Mouse (Mus musculus): ENCODE results near the gene Ciart. TPM values are rescaled to one million over a fixed set of nuclear protein-coding genes. Genes with fewer than 3 reads are reported as not detected.
A peak's percentile ranks its signal among the peaks of the same experiment; 100 is the strongest.
"Not testable (repeated sequence)": the region's sequence is repeated elsewhere in the genome, so short reads cannot be mapped to it uniquely, and the experiment has no call there.

Ciart gene
- total RNA-seq, 2 experiments from 2014 or later = 1.9 to 4.9 TPM

DNA sequence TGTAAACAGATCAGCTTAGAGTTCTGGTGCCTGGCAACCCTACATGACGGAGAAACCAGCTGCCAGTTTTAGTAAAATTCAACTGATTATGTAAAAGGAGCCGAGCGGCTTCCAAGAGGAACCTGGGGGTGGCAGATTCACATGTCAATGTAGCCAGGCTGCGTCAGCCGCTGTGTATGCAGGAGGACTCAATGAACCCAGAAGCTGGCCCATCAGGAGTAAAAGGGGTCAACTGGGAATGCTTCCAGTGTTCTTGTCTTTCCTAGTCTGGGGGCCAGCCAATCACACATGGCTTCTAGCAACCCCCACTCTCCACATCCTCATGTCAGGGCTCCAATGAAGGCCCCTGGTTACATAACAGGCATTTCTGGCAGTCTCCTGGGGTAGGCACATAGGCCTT lies 17.0 kb downstream of the Ciart start:
- no peak for DNase-seq

DNA sequence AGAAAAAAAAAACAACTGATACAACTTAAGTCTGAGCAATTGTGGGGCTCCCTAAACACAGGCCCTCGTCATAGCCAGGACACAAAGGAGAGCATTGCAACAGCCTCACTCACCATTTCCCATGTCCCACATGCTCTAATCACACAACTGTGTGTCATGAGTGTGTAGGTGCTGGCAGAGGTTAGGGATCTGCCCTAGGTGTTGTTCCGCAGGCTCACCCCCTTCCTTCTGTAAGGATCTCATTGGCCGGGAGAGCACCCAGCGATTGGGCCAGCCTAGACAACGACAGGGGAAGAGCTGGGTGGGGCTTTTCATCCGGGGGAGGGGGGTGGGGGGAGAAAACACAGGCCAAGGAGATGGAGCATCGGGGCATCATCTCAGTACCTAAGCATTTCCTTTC lies 18.5 kb downstream of the Ciart start:
- DNase-seq = no peak

DNA sequence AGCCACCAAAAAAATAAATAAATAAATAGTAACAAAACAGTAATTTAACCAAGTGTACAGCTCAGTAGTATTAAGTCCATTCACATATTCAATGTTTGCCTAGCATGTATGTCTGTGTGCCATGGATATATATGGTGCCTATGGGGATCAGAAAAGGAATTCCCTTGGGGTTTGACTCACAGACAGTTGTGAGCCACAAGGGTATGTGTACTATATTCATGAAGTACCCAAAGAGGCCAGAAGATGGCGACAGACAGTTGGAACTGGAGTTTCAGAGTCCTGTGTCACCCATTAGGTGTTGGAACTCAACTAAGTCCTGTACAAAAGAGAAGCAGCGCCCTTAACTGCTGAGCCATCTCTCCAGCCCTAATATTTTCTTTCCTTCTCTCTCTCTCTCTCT lies 20.3 kb downstream of the Ciart start:
- DNase-seq = peak; percentile 83

DNA sequence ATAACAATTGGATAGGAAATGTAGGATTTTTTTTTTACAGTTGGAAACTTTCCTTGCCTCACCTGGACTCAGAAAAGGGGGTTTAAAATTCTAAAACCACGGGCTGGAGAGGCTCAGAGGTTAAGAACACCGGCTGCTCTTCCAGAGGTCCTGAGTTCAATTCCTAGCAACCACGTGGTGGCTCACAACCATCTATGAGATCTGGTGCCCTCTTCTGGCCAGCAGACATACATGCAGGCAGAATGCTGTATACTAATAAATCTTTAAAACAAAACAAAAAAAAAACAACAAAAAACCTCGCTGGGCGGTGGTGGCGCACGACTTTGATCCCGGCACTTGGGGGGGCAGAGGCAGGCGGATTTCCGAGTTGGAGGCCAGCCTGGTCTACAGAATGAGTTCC lies 20.8 kb downstream of the Ciart start:
- no peak for DNase-seq

DNA sequence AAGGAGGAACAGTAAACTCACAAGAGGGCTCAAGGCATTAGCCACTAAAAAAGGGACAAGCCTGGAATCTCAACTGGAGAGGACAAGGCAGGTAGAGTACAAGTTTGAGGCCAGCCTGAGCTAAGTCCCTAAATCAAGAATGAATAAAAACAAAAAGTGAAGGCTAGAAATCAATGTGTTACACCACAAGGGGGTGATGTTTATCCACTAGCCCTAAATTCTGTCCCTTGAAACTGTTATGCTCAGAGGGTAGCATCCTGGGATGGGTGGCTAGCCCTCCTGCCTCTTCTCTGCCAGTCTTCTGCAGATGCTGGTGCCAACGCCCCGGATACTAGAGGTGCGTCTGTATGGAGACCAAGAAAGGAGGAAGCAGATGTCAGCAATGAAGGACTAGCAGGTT lies 21.7 kb downstream of the Ciart start:
- no peak for DNase-seq

DNA sequence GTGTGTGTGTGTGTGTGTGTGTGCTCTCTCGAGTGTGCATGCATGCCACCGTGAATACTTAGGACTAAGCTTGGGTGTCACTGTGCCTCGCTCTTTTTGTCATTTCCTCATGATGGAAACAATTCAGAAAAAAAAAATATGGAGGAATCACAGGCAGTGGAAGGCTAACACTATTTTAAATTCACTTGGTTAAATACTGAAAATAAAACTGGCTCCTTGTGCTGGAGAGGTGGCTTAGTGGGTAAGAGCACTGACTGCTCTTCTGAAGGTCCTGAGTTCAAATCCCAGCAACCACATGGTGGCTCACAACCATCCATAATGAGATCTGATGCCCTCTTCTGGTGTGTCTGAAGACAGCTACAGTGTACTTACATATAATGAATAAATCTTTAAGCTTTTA lies 23.8 kb downstream of the Ciart start:
- not testable (repeated sequence) for DNase-seq

DNA sequence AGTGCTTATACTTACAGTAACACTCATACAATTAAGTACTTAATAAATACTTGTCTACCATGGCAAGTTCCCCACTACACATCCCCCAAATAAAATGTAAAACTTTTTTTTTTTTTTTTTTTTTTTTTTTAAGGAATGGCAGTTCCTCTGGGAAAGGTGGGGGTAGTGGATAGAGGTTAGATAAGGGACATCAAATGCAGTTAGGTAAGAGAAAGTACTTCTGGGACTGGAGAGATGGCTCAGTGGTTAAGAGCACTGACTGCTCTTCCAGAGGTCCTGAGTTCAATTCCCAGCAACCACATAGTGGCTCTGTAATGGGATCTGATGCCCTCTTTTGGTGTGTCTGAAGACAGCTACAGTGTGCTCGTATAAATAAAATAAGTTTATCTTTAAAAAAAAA lies 25.0 kb downstream of the Ciart start:
- not testable (repeated sequence) for DNase-seq

DNA sequence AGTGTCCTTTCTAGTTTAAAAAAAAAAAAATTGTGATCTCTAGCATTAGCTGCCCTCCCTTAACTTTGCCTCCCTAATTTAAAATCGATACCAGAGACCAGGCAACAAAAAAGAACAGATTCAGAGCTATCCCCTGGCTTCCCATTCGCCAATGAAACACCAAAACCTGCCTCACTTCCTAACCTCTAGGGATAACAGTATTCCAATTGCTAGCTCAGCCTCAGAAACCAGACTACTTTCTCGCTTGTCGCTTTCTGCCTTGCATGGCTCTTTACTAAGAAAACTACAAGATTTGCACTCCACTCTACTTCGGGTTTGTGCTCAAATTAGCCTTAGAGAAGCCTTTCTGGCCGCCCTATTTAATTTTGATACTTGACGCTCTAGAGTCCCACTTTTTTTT lies 25.9 kb downstream of the Ciart start:
- no peak for DNase-seq

DNA sequence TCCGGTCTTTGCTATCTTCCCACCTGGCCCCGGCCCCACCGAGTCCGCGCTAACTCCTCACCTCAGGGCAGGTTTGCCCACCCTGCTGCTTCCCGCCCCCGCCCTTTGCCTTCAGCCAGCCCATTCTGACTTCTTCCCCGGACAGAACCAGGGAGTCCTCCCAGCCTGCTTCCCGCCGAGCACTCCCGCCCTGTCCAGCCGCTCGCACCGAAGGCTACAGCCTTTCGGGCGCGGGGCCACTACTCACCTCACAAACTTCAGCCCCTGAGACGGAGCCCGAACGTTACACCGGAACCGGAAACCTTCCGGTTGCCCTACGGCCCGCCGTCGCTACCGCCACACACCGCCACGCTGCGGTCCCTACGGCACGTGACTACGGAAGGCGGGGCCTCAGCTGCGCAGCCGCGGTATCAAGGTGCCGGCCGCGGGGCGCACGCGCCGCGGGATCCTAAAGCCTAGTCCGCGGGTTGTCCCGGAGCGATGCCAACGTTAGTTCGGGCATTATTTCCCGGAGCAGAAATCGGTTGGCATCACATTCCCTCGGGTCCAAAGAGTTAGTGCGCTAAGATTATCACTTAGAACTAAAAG lies 26.5 kb downstream of the Ciart start, which contains the start of gene Prpf3:
Gene Prpf3 (minus strand): TSS at position 384 of the 588 bp plus-strand sequence.
- DNase-seq = peak; percentile 98

DNA sequence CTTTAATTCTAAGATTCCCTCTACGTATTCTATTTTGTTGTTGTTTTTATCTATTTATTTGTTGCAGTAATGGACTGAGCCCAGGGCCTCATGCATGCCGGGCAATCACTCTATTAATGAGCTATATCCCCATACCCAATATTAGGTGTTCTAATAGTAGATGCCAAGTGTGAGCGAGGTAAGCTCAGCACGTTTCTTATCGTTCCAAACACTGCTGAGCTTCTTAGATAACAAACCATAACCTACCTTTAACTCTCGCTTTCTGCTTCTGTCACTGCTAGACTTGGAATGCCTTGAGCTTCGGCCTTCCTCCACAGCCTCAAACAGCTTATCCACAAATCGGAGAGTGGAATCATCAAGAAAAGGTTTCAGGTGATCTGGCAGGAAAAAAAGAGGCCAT lies 30.7 kb downstream of the Ciart start:
- DNase-seq = no peak

DNA sequence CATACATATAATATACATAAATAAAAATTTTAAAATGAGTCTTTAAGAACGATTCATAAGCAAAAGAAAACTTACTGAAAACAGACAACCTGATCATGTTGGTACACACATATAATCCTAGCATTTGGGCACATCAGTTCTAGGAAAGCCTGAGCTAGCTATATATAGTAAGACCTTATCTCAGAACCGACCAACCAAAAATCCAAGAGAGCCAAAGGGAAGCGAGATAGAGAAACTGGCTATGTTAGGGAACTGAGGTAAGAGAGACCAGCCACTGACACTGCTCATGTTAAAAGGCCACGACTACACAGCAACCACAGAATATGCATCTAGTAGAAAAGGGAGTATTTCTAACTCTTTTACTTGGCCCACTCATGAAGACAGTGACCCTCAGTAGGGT lies 31.4 kb downstream of the Ciart start:
- DNase-seq = no peak

DNA sequence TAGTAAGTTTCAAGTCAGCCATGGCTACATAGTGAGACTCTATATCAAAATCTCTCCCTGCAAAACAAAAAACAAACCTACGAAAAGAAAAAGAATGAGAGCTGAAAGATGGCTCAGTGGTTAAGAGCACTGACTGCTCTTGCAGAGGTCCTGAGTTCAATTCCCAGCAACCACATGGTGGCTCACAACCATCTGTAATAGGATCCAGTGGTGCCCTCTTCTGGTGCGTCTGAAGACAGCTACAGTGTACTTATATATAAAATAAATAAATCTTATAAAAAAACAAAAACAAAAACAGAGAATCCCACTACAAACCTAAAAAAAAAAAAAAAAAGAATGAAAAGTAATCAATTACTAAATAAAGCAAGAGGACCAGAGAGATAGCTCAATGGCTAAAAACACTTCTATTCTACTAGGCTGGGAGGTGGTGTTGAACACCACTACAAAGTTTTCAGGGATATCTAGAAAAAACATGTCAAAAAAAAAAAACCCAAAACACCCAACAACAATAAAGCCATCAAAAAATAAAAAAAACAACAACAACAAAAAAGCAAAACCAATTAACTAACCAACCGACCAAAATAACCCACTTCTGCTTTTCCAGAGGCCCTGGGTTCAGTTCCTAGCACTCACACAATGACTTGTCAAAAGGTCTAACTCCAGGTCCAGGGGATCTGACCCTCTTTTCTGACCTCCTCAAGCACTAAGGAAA lies 39.4 kb downstream of the Ciart start:
- no peak for DNase-seq

DNA sequence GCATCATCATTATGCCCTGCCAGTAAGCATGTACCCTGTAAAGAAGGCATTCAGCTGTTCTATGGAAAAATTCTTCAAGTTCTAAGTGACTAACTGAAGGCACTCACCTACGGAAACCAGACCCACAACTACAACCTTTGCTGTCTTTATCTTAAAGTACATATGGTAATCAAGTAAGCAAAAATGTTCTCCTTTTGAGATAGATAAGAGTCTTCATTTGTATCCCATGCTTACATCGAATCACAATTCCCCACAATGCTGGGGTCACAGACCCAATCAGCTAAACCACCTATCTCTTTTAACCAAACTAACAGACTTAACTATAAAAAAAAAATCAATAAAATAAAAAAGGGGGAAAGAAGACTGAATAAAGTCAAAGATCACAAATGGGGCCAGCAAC lies 42.8 kb downstream of the Ciart start:
- no peak for DNase-seq

DNA sequence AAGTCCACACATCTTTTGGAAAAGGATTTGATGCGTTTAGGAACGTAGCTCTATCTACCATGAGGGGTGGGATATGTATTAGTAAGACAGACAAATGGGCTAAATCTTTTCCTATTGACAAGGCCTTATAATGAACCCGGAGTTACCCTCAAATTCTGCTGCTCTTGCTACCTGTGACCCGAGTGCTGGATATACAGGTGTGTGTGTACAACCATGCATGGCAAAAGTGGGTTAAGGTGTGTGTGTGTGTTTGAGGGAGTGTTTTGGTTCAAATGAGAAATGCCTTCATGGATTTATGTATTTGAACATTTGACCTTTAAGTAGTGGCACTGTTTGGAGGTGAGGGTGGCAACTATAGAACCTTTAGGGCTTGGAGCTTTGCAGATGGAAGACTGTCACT lies 53.0 kb downstream of the Ciart start:
- DNase-seq = no peak

Other genes starting within 250 kb of the Ciart start
- 100 to 1,000 TPM; 116 to 144 TPM for gene Mcl1, start 223.5 kb downstream of the Ciart start, total RNA-seq (2021)
- 10 to 100 TPM; 13.3 to 13.4 TPM for gene Adamtsl4, start 194.3 kb downstream of the Ciart start, total RNA-seq (2021)
- gene Ecm1, start 142.7 kb downstream of the Ciart start, total RNA-seq (2021) = 100 to 1,000 TPM; 139 to 162 TPM
- 10 to 100 TPM; 40.8 to 51.6 TPM for gene Tars2, start 122.0 kb downstream of the Ciart start, total RNA-seq (2021)
- 10 to 100 TPM; 43.9 to 50.6 TPM for gene Rprd2, start 63.4 kb downstream of the Ciart start, total RNA-seq (2021)
- 10 to 100 TPM; 25.1 to 26.7 TPM for gene Prpf3, start 26.4 kb downstream of the Ciart start, total RNA-seq (2021)
- gene Mrps21, start 10.7 kb downstream of the Ciart start, total RNA-seq (2021) = 100 to 1,000 TPM; 270 to 288 TPM
- 10 to 100 TPM; 27.7 to 38.8 TPM for gene BC028528, start 9.8 kb upstream of the Ciart start, total RNA-seq (2021)
- gene Aph1a, start 11.7 kb upstream of the Ciart start, total RNA-seq (2021) = 100 to 1,000 TPM; 167 to 171 TPM
- 10 to 100 TPM; 13.6 to 18.5 TPM for gene Car14, start 22.4 kb upstream of the Ciart start, total RNA-seq (2021)
- 100 to 1,000 TPM in 1 of 2 experiments, 10 to 100 TPM in 1; 89.8 to 110 TPM for gene Anp32e, start 47.0 kb upstream of the Ciart start, total RNA-seq (2021)
- gene Plekho1, start 113.8 kb upstream of the Ciart start, total RNA-seq (2021) = 10 to 100 TPM; 34.0 to 36.7 TPM
- 10 to 100 TPM; 31.7 to 35.0 TPM for gene Vps45, start 176.2 kb upstream of the Ciart start, total RNA-seq (2021)
- 10 to 100 TPM; 32.3 to 33.4 TPM for gene Otud7b, start 222.3 kb upstream of the Ciart start, total RNA-seq (2021)

Data from adrenal gland, postnatal 10 days (tissue).